Mouse (Mus musculus): ENCODE data around the gene Capns1. TPM values are rescaled to one million over a fixed set of nuclear protein-coding genes. Genes with fewer than 3 reads are reported as not detected.
"Not testable (repeated sequence)": the region's sequence is repeated elsewhere in the genome, so short reads cannot be mapped to it uniquely, and the experiment has no call there.

The Capns1 gene
- polyA plus RNA-seq, 1 experiment from 2014 or later: 64.1 TPM

DNA sequence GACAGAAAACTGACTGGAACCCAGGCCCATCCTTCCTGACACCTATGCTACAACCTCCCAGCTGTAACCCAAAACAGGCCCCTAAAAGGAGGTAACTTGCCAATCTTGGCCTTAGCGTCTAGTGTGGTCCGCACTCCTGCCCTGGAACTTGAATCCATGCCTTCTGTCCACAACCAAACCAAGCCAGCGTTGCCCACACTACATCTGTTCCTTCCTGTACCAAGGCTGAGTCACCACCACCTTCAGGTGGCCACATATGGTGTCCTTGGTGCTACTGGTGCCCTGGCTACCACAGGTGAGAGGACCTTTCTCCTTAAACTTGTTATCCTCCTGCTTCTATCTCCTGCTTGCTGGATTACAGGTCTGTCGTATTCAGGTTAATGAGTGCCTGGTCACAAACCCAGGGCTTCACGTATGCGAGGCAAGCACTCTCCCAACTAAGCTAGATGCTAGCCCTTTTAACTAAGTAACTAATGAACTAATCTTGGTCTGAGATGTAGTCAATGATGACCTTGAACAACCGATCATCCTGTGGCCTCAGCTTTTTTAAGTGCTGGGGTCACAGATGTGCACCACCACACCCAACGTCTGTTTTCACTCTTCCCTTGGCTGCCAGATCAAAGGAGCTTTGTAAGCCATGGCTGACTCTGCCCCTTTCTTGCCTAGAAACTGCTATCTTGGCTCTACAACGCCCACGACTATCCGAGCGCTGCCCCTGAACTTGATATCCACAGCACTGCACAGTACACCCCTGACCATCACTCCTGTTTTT is 10.1 kb downstream of the Capns1 start:
- peaks cover 21% of the 10 kb centered on the region for H3K4me1 ChIP-seq (replicated peaks)
- H3K27me3 ChIP-seq: no peaks in the 10 kb centered on the region
- no peak overlapping the region for H3K9ac ChIP-seq (replicated peaks)
- WGBS: 92% methylated on average over 12 of the region's 12 CpGs
- peaks cover 77% of the 10 kb centered on the region for H3K36me3 ChIP-seq
- no peak overlapping the region for H3K4me3 ChIP-seq (replicated peaks)
- ATAC-seq: no peak
- H3K27ac ChIP-seq: no peak overlapping the region
- no peak overlapping the region for H3K4me2 ChIP-seq (replicated peaks)
- no peaks in the 10 kb centered on the region for H3K9me3 ChIP-seq

DNA sequence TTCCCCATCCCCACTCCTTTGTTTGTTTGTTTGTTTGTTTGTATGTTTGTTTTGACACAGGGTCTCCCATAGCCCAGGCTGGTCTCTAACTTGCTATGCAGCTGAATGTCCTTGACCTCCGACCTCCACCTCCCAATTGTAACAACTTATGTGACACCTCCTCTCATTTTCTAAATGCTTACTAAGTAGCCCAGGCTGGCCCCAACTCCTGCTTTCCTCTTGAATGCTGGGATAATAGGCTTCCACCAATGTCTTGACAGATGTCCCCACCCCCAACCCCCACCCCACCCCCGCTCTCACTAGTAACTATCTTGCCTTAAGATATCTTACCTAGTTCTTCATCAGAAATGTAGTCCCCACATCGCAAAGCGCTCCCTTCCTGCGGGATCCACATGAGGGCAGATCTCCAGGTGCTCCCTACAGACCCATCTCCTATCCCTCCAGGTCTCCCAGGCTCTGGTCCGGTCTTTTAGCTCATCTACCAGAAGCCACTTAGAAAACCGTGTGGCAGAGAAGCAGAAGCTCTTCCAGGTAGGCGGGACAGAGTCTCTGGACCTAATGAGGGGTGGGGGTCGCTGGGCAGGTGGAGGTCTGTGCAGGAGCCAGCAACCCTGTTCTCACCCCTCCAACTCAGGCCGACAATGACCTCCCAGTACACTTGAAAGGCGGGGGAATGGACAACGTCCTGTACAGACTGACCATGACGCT is 13.8 kb downstream of the Capns1 start:
- H3K4me3 ChIP-seq (replicated peaks): no peak overlapping the region
- no peak overlapping the region for H3K27ac ChIP-seq
- H3K9ac ChIP-seq (replicated peaks): no peak overlapping the region
- H3K27me3 ChIP-seq: no peaks in the 10 kb centered on the region
- peak overlapping the region; percentile 42 for H3K4me2 ChIP-seq (replicated peaks)
- peaks cover 9% of the 10 kb centered on the region for H3K4me1 ChIP-seq (replicated peaks)
- ATAC-seq: peak; percentile 10; the same call in 1 of the 2 replicates
- H3K9me3 ChIP-seq: no peaks in the 10 kb centered on the region
- peaks cover 56% of the 10 kb centered on the region for H3K36me3 ChIP-seq
- WGBS: 75% methylated on average over 13 of the region's 13 CpGs

DNA sequence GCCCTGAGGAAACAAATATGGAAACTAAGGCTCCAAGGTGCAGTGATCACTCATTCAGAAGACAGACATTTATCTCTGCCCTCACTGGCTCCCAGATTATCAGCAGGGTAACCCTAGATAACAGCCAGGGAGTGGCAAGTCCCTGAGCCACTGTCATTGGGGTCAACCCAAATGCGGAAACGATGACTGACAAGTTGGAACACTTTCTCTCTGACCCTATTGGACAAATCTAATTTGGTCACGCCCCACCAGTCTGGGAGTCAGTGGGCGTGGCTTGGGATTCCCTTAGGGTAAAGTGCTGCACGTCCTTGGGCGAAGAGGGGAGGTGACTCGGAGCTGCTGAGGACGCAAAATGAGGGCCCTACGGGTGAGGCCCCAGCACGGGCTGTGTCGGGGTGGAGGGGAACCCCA is 14.7 kb downstream of the Capns1 start, which contains the start of gene Cox7a1:
TSS of gene Cox7a1 (plus strand) at position 266 of the 411 bp plus-strand sequence.
- peaks cover 54% of the 10 kb centered on the region for H3K36me3 ChIP-seq
- 1% methylated on average over 11 of the region's 11 CpGs for WGBS
- H3K9me3 ChIP-seq: no peaks in the 10 kb centered on the region
- H3K4me3 ChIP-seq (replicated peaks): peak within 1 kb of the TSS; percentile 13; the same call in 1 of the 2 replicates
- no peak within 1 kb of the TSS for H3K27ac ChIP-seq
- H3K9ac ChIP-seq (replicated peaks): 0 out of 2 replicates have a peak within 1 kb of the TSS, but pooled peaks have one; percentile 41
- peak within 1 kb of the TSS; percentile 42 for H3K4me2 ChIP-seq (replicated peaks)
- H3K4me1 ChIP-seq (replicated peaks): peaks cover 9% of the 10 kb centered on the region
- peak; percentile 37; the same call in 1 of the 2 replicates for ATAC-seq
- H3K27me3 ChIP-seq: no peaks in the 10 kb centered on the region

DNA sequence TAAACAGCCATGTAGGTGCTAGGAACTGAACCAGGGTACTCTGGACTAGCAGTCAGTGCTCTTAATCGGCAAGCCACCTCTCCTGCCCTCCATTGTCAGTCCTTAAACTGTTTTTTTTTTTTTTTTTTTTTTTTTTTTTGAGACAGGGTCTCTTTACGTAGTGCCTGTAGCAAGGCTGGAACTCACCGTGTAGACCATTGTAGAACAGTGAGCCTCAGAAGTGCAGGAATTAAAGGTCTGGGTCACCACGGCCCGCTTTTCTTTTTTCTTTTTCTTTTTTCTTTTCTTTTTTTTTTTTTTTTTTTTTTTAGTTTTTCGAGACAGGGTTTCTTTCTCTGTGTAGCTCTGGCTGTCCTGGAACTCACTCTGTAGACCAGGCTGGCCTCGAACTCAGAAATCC is 15.4 kb downstream of the Capns1 start:
- not testable (repeated sequence) for H3K9me3 ChIP-seq; H3K4me2 ChIP-seq (replicated peaks); H3K4me3 ChIP-seq (replicated peaks); H3K9ac ChIP-seq (replicated peaks); H3K4me1 ChIP-seq (replicated peaks); ATAC-seq; H3K27me3 ChIP-seq; H3K27ac ChIP-seq
- peaks cover 54% of the 10 kb centered on the region for H3K36me3 ChIP-seq
- WGBS: 72% methylated on average over 6 of the region's 7 CpGs

DNA sequence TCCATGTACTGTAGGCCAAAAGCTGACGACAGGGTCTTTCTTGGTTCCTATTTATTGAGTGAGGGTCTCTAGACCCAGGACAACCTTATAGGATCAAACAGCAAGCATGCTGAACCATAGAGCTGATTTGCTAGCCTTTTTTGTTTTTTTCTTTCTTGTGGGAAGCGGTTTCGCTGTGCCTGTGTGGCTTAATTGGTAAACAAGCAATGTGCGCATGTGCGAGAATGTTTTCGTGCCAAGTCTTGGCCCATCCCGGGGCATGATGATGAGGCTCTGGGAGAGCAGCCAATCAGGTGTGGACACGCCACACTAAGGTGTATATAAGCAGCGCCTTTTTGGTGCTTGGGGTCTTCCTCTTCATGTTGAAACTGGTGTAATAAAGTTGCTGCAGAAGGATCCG is 16.7 kb downstream of the Capns1 start:
- Histone ChIP-seq H3K36me3 (peaks cover 51% of the 10 kb centered on the region), H3K9ac (replicated peaks) (peak overlapping the region; percentile 46; the same call in 1 of the 2 replicates)
- H3K4me1 ChIP-seq (replicated peaks); ATAC-seq; H3K9me3 ChIP-seq; H3K27ac ChIP-seq; H3K4me3 ChIP-seq (replicated peaks); H3K4me2 ChIP-seq (replicated peaks); H3K27me3 ChIP-seq: not testable (repeated sequence)
- WGBS: 93% methylated on average over 10 of the region's 10 CpGs

DNA sequence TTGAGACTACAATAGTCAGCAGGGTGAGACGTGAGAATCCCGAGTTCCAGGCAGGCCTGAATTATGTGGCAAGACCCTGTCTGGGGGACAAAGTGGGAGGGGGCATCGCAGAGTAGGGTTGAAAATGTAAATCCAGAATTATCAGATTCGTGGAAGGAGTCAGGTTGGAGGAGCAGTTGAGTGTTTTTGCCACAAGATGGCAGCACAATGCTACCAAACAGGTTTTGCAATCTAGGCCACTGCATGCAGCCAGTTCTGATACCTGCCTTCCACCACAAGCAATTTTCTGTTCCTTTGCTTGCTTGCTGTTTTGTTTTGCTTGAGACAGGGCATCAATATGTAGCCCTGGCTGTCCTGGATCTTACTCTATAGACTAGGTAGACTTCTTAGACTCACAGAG is 17.3 kb downstream of the Capns1 start:
- Histone ChIP-seq H3K4me3 (replicated peaks) (no peak overlapping the region), H3K4me2 (replicated peaks) (no peak overlapping the region; the same call in 1 of the 2 replicates), H3K27me3 (no peaks in the 10 kb centered on the region), H3K27ac (no peak overlapping the region), H3K4me1 (replicated peaks) (peaks cover 9% of the 10 kb centered on the region), H3K9me3 (no peaks in the 10 kb centered on the region), H3K9ac (replicated peaks) (peak overlapping the region; percentile 46; the same call in 1 of the 2 replicates), H3K36me3 (peaks cover 51% of the 10 kb centered on the region)
- ATAC-seq: peak; percentile 35; the same call in 1 of the 2 replicates
- 2% methylated on average over 4 of the region's 4 CpGs for WGBS

DNA sequence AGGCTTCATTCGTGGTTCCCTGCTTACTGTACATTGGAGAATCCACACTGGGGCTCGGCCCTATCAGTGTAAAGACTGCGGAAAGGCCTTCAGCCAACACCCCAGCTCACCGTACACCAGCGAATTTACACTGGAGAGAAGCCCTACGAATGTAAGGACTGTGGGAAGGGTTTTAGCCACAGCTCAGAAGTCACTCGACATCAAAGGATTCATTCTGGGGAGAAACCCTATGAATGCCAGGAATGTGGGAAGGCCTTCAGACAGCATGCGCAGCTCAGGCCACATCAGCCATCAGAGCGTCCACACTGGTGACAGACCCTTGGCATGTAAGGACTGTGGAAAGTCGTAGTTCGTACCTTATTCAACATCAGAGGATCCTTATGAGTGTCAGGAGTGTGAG is 20.4 kb downstream of the Capns1 start:
- no peak overlapping the region for H3K9ac ChIP-seq (replicated peaks)
- ATAC-seq: no peak
- no peak overlapping the region for H3K4me2 ChIP-seq (replicated peaks)
- no peaks in the 10 kb centered on the region for H3K27me3 ChIP-seq
- peaks cover 45% of the 10 kb centered on the region for H3K36me3 ChIP-seq
- H3K27ac ChIP-seq: no peak overlapping the region
- no peak overlapping the region for H3K4me3 ChIP-seq (replicated peaks)
- H3K9me3 ChIP-seq: no peaks in the 10 kb centered on the region
- WGBS: 86% methylated on average over 11 of the region's 11 CpGs
- H3K4me1 ChIP-seq (replicated peaks): no peaks in the 10 kb centered on the region

DNA sequence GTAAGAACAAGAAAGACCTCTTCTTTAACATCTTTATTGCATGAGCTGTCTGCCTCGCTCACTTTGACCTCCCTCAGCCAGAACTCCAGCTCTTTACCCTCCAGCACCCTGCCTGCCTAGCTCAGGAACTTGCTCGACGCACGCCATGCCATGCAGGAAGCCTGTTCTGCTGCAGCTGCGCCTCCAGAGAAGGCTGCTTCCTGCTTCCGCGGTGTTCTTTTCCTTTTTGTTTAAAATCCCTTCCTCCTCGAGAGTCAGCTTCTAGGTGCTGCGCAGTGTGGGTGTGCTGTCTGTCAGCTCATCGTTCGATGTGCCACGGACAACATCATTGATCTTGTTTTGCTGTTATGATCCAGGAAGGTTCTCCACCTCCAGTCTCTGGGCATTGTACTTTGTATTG is 22.1 kb downstream of the Capns1 start:
- 78% methylated on average over 12 of the region's 12 CpGs for WGBS
- Histone ChIP-seq H3K9me3 (no peaks in the 10 kb centered on the region), H3K4me1 (replicated peaks) (no peaks in the 10 kb centered on the region), H3K27me3 (no peaks in the 10 kb centered on the region), H3K4me3 (replicated peaks) (no peak overlapping the region), H3K4me2 (replicated peaks) (no peak overlapping the region), H3K36me3 (peaks cover 45% of the 10 kb centered on the region), H3K9ac (replicated peaks) (no peak overlapping the region), H3K27ac (no peak overlapping the region)
- no peak for ATAC-seq

DNA sequence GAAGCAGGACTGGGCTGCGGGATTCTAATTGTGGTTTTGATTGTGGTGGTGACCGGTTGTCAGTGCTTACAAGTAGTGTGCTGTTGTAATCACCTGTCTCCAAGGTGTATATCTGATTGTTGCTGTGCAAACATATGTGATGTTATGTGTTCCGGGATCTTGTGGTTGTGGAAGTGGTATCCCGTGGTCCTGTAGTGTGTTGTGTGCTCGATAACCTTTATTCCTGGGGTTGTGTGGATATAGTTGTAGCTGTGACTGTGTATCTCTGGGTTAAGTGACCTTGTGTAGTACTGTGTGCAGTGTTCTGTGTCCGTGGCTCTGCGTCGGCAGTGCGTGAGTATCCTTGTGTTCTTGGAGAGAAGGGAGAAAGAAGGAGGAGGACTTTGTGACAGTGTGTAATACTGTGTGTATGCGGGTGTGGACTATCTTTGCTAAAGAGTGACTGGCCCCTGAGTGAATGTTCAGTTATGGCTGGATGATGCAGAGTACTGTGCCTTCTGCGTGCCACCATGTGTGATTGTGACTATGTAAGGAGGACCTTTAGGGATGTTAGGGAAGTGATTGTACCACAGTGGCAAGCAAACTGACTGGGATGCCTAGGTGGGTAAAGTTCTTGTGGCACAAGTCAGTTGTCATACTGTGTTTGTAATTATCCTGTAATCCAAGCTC is 28.2 kb downstream of the Capns1 start:
- H3K36me3 ChIP-seq: peaks cover 24% of the 10 kb centered on the region
- H3K9ac ChIP-seq (replicated peaks): peak overlapping the region; percentile 81
- H3K27me3 ChIP-seq: no peaks in the 10 kb centered on the region
- H3K9me3 ChIP-seq: peaks cover 21% of the 10 kb centered on the region
- H3K4me3 ChIP-seq (replicated peaks): peak overlapping the region; percentile 56
- H3K4me2 ChIP-seq (replicated peaks): peak overlapping the region; percentile 69
- WGBS: 25% methylated on average over 11 of the region's 11 CpGs
- peak; percentile 59; the same call in 1 of the 2 replicates for ATAC-seq
- peaks cover 18% of the 10 kb centered on the region for H3K4me1 ChIP-seq (replicated peaks)
- peak overlapping the region; percentile 92 for H3K27ac ChIP-seq

DNA sequence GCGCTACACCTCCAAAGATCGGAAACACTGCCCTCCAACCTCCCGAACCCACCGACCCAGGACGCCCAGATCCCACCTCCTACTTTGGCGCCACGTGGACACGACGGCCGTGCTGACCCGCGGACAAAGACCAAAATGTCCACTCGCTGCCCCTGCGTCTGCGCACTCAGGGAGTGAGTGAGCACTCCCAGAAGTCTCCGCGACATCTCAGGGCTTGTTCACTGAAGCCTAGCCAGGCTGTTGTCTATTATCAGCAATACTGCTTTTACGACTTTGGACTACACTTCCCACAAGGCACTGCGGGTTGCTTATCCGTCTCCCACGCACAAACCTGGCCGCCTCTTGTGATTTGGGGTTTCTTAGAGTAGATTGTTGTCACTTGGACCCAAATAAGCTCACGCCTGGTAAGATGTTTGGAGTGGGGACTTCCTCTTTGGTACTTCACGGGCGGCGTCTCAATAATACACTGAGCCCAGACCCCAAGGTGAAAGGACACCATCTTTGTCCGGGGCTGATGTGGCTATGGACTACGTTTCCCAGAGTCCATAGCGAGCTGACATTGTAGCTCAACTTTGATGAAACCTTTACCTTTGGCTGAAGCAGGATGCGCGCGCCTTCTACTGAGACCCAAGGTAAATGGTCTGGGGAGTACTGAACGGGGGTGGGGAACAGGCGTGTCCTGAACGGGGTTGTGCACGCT is 28.9 kb downstream of the Capns1 start, which contains the start of gene Zfp146:
TSS of gene Zfp146 (minus strand) at position 168 of the 700 bp plus-strand sequence.
- Histone ChIP-seq H3K36me3 (peaks cover 30% of the 10 kb centered on the region), H3K9ac (replicated peaks) (peak within 1 kb of the TSS; percentile 81), H3K9me3 (peaks cover 25% of the 10 kb centered on the region), H3K4me1 (replicated peaks) (peaks cover 18% of the 10 kb centered on the region), H3K4me3 (replicated peaks) (peak within 1 kb of the TSS; percentile 56), H3K27me3 (no peaks in the 10 kb centered on the region), H3K4me2 (replicated peaks) (peak within 1 kb of the TSS; percentile 69), H3K27ac (peak within 1 kb of the TSS; percentile 92)
- peak; percentile 96 for ATAC-seq
- under 1% methylated on average over 36 of the region's 36 CpGs for WGBS

DNA sequence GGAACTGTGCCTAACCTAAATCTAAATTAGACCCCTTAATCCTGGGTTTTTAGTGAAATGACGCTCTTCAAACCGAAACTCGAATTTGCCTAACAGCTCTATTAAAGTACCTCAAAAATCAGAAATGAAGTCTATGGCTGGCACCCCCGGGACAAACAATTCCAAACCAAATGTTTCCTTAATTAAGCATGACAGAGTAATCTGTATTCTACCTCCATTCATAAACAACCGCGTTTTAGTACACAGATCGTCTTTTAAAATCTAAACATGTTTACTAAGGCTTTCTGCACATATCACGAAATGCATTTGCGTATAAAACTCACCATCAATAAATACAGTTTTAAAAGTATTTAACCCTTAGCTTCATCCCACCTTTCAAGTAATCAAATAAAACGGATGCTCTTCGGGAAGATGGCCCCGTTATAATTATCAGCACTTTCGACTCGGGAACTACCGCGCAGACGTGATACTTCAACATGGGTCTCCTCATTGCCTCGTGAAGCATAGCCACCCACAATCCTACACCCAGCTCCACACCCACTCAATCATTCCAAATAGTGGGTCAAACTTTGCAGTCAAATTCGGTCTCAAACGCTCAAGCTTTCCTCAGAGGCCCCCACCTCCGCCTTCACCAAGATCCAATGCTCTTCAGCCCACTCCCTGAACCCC is 29.6 kb downstream of the Capns1 start:
- Histone ChIP-seq H3K9ac (replicated peaks) (peak overlapping the region; percentile 81), H3K27ac (peak overlapping the region; percentile 92), H3K27me3 (no peaks in the 10 kb centered on the region), H3K36me3 (peaks cover 35% of the 10 kb centered on the region), H3K4me2 (replicated peaks) (peak overlapping the region; percentile 69), H3K4me1 (replicated peaks) (peaks cover 18% of the 10 kb centered on the region), H3K4me3 (replicated peaks) (peak overlapping the region; percentile 56), H3K9me3 (peaks cover 30% of the 10 kb centered on the region)
- 3% methylated on average over 21 of the region's 21 CpGs for WGBS
- ATAC-seq: peak; percentile 53; the same call in 1 of the 2 replicates
